Mouse (Mus musculus): ENCODE results near the gene Olfr1153.

Gene Olfr1153

DNA sequence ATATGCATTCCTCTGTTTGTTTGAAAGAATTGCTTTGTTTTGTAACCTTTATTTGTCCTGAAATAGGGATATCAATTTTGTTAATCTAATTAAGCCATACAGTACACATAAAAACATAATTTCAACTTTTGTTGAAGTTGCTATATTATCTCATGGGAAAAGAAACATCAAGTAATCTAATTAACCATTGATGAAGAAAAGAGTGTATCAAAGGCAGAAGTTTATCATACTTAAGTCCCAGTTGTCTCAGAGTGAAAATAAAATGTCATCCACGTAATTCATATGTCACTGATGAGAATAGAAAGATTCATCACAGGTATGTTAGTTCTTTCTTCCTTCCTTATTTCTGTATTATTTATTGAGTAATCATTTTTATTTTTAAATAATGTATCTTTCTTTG lies at the start of gene Olfr1153:
Gene Olfr1153, plus strand, starts transcription at position 301 of the 400 bp plus-strand sequence.
- DNase-seq = no peak

DNA sequence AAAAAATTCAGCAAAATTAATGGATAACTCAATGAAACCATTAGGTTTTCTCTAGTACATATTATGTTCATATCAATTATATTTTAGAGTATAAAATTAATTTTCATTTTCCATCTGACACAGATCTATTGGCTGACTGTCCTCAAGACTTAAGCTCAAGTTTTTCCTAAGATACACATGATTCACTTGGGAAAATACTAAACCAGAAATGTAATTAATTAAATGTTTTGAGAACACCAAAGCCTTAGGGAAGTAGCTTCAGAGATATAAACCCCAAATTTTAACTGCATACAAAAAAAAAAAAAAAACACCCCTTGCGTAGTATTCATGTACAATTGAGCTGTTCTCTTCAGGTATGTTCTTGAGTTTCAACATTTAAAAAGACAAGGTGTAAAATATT lies 39.2 kb upstream of the Olfr1153 start, which contains the start of gene Olfr1151:
Gene Olfr1151, plus strand, starts transcription at position 301 of the 400 bp plus-strand sequence.
- no peak for DNase-seq

DNA sequence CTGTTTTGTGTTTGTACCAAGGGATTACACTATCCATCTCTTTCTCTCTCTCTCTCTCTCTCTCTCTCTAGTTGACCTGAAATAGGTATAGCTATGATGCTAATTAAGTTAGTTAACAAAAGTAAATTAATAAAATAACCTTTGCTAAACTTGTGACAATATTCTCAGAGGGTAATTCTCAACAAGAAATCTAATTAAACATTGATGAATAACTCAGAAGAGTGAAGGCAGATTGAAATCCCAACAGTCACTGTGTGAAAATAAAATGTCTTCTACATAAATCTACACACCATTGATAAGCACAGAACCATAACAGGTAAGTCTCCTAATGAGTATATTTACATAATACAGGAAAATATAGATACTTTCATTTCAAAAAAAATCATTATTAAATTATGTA lies 28.6 kb upstream of the Olfr1153 start, which contains the start of gene Olfr1152:
Gene Olfr1152, plus strand, starts transcription at position 301 of the 400 bp plus-strand sequence.
- no peak for DNase-seq

- no peak for DNase-seq
Observed at GRCm38 (mm10) chr2:87905066-87905465, 10.3 kb downstream of the Olfr1153 start, which contains the start of gene Olfr1154. Olfr1154 (minus strand) TSS chr2:87905166.

GRCm38 (mm10) chr2:87945037-87945436 lies 50.3 kb downstream of the Olfr1153 start, which contains the start of gene Olfr1155:
Olfr1155 (minus strand) TSS chr2:87945137.
- no peak for DNase-seq

All from kidney, postnatal 25 days (tissue).